Mouse (Mus musculus): ENCODE data around the gene Apod. TPM values are rescaled to one million over a fixed set of nuclear protein-coding genes. Genes with fewer than 3 reads are reported as not detected.
"Not testable (repeated sequence)": the region's sequence is repeated elsewhere in the genome, so short reads cannot be mapped to it uniquely, and the experiment has no call there.

The Apod gene
- total RNA-seq (2014; fragmentation: Nextera tagmentation): not detected in 2 replicates
- not detected in 2 replicates for total RNA-seq (2017)

DNA sequence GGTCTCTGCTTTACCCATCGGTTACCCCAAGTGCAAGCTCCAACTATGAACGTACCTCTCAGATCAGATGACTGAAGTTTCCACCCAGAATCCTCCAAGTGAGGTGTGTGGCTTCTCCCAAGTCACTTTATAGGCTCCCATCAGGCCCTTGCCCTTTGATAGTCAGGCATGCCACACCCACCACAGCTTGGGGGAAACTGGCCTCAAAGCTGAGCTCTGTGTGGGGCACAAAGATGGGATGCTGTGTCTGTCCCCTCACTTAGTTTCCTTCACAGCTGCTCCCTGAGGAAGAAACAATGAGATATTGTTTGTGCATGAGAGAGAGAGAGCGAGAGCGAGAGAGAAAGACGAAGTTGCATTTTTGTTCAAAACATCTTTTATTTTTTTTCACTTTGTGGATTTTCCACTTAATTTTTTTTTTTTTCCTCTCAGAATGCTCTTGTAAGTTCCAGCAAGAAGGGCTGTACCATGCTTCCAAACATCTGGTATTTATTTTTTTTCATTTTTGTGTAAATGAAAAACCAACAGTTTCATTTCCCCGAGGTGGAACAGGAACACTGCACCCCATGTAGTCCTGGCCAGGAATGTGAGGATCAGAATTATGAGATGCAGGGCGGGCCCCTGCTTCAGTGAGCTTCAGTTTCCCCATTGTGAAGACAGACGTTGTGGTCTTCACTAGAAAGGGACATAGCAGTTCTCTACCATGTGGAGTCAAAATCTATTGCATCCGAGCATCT is at the start of gene Apod:
Gene Apod, minus strand, starts transcription at position 312 of the 737 bp plus-strand sequence.
- ATAC-seq (replicated peaks; ENCODE audit: low FRiP score, low TSS enrichment, poor library complexity, severe bottlenecking): no peak

DNA sequence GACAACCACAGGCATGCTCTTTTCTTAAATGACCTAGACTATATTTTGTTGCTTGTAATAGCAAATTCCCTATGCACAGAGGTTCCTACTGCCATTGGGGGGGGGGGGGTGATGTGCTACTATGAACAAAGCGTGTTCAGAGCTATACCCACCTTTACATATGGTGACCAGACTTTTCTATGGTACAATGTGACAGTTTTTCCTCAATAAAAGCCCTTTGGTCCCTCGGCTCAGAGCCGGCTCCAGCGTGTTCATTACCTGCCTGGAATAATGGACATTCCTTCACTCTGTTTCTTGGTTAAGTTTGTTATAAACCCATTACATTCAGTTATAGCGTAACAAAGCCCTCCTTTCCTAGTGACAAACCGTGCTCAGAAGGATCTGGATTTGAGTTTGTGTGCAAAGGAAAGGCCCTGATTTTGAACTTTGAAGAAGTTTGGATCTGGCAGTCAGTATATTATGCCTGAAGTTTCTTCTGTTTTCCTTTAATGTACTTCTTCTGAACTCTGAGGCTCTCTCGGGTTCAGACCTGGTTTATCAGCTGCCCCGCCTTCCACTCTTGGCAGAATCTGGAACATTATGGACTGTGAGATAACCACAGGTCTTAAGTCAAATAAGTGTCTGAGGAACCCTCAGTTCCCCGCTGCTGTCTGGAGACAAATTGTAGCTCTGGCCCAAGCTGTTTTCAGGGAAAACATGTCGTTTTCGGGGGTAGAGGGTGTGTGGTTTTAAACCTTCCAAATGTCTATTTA is 49.3 kb upstream of the Apod start:
- ATAC-seq (replicated peaks; ENCODE audit: low FRiP score, low TSS enrichment, poor library complexity, severe bottlenecking): peak; percentile 93

DNA sequence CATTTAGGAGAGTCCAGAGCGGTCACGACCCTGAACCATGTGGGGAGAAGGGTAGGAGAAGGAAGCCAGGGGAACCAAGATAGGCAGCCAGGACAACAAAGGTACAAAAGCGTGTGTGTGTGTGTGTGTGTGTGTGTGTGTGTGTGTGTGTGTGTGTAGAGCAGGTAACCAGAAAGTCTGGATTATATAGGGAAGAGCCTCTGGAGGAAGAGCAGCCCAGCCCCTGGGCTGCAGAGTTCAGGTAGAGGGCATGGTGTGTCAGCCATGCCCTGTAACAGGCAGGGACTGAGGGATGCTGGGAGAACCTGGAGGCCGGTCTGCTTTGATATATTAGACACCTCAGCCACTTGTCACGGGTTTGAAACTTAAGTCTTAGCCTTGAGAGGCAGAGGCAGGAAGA is 44.9 kb upstream of the Apod start:
- no peak for ATAC-seq (replicated peaks; ENCODE audit: low FRiP score, low TSS enrichment, poor library complexity, severe bottlenecking)

GRCm38 (mm10) chr16:31358991-31359390 is 44.4 kb upstream of the Apod start:
- no peak for ATAC-seq (replicated peaks; ENCODE audit: low FRiP score, low TSS enrichment, poor library complexity, severe bottlenecking)

DNA sequence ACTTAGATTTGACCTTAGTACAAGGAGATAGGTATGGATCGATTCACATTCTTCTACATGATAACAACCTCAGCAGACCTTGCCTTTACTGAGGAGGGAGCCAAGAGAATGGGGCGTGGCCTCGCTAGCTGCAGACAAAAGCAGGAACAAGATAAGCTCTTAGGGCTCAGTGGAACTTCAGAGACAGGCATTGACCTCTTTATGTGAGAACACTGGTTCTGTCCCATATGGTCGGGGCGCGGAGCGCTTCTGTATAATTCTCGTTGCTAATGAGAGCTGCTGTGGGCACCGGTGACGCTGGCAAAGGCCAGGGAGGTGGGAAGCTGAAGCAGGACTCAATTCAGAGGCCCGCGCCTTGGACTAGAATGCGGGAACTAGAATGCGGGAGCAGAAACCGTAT is 44.0 kb upstream of the Apod start:
- peak; percentile 80 for ATAC-seq (replicated peaks; ENCODE audit: low FRiP score, low TSS enrichment, poor library complexity, severe bottlenecking)

DNA sequence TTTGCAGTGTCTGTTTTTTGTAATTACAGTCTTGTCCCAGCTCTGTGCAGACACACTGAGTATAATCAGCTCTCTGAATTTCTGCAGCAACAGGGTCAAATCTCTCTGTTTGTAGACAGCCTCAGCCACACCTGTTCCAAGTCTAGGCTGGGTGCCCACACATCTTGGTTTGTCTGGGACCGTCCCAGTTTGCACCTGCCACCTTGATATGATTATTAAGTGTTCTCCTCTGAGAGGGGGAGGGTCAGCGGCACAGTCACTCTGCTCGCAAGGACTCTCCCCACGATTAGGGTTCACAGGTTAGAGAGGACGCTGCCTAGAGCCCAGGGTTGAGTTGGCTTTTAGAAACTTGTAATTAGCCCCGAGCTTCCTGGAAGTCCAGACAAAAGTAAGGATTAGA is 41.3 kb upstream of the Apod start:
- ATAC-seq (replicated peaks; ENCODE audit: low FRiP score, low TSS enrichment, poor library complexity, severe bottlenecking): no peak

DNA sequence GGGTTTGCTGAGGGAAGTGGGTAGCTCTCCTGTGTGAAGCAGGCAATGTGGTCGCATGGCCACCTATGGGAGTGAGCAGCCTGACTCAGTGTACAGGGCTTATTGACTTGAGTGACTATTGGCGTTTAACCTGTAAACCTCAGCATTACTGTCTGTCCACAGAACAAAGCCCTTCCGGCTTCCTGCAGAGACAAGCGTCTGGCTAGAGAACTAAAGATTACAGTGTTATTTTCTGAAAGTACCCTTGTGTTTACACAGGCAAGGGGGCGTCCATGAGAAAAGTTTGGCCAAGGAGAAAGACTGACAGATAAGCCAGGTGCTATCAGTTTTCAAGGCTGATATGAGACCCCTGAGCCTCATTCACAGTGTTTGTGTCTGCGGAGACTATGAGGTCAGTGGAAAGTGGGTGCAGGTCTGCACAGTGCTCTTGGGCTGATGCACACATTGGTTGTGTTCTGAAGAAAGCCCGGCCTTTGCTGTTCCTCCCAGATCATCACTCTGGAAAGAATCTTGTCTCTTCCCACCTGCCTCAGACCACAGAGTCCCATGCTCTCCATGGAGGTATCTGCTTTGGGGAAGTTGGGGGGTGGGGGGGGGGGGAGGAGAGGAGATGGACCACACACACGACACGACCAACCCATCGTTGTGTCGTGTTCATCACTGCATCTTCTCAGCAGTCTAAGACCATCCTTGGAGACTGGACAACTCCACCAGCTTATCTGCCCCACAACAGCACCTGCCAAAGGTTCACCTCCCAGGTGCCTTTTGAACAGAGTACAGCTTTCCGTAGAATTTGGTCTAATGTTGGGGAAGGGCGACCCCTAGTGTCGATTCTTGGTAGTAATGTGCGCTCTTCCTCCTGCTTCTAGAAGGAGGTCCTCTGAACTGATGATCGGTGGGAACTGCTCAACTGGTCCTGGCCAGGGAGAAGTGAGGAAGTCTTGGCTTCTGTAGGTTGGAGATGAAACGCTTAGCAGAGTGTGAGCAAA is 40.0 kb upstream of the Apod start:
- ATAC-seq (replicated peaks; ENCODE audit: low FRiP score, low TSS enrichment, poor library complexity, severe bottlenecking): peak; percentile 59

- peak; percentile 70 for ATAC-seq (replicated peaks; ENCODE audit: low FRiP score, low TSS enrichment, poor library complexity, severe bottlenecking)
These were observed 38.4 kb upstream of the Apod start for GRCm38 (mm10) chr16:31352996-31353395.

DNA sequence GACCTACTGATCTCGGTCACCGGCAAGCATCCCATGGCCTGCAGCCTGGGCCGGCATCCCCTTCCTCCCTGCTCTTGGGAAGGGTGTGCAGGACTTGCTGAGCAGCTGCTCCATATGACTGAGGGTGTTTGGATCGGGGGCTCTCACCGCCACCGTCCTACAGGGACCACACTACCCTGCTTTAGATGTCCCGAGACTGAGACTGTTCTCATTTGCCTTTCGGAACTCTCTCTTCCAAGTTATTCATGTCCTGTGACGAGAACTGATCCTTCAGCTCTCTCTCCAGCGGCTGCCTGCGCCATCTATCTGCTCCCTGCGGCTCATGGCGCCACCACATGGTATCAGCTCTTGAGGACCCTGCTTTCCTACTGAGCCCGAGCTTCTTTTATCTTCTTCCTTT is 33.0 kb upstream of the Apod start:
- no peak for ATAC-seq (replicated peaks; ENCODE audit: low FRiP score, low TSS enrichment, poor library complexity, severe bottlenecking)

DNA sequence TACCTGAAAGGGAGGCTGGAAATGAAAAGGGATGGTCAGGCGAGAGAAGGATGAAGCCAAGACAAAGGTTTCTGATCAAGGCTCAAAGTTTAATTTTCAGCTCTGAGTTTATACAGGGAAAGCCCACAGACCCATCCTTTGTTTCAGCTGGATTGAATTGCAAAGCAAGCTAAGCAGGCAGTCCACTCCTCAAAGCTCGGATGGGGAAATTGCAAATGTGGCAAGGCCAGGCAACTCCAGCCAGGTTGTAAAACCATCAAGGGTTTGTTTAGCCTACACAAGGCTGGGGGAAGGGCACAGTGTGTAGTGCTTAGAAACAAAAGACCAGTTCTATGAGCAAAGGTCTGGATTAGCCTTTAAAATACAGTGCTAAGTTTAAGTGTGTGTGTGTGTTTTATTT is 28.4 kb upstream of the Apod start:
- no peak for ATAC-seq (replicated peaks; ENCODE audit: low FRiP score, low TSS enrichment, poor library complexity, severe bottlenecking)

DNA sequence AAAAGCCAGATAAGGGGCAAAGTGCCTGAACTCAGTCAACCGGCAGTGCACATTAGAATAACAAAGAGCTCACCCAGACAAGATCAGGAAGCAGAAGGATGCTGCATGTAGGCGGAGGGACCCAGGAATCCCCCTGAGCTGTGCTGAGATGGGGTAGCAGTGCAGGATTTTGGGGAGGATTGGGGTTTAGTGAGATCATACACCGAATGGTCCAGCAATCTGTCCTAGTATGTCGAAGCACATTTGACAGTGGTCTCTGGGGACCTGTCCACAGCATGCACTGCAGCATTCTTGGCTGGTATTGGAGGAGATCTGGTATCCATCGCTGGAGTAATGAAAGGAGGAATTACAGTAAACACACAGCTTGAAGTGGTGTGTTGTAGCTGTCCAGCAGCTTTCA is 27.9 kb upstream of the Apod start:
- ATAC-seq (replicated peaks; ENCODE audit: low FRiP score, low TSS enrichment, poor library complexity, severe bottlenecking): no peak

DNA sequence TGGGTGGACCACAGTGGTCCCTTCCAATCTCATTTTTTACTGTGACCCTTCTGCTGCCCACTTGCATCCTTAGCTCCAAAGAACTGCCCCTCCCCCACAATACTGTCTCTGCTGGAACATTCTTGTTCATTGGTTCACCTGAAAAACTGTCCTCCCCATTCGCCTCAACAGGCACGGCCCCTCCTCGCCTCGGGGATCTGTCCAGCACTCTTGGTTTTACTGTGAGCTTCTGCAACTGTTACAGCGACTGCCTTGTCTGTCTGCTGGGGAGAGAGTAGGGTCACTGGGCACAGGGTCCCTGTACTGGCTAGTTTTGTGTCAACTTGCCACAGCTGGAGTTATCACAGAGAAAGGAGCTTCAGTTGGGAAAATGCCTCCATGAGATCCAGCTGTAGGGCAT is 24.7 kb upstream of the Apod start:
- no peak for ATAC-seq (replicated peaks; ENCODE audit: low FRiP score, low TSS enrichment, poor library complexity, severe bottlenecking)

DNA sequence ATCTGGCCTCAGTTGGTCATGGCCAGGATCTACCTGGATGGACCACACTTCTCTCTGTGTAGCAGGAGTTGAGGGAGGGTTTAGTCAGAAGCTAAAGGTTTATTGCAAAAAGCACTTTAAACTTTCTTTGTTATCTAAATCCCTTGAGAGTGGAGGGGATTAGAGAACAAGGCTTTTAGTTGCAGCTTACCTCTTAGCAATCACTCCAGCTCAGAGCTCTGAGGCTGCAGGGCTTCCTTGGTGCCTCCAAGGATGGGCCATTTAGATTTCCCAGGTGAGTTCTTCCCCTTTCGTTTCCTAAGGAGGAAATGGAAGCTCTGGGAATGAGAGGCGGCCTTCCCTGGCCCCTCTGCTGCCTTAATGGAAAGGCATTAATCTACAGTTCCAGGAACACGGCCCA is 23.3 kb upstream of the Apod start:
- no peak for ATAC-seq (replicated peaks; ENCODE audit: low FRiP score, low TSS enrichment, poor library complexity, severe bottlenecking)

- no peak for ATAC-seq (replicated peaks; ENCODE audit: low FRiP score, low TSS enrichment, poor library complexity, severe bottlenecking)
These were observed 20.2 kb upstream of the Apod start for GRCm38 (mm10) chr16:31334796-31335195.

DNA sequence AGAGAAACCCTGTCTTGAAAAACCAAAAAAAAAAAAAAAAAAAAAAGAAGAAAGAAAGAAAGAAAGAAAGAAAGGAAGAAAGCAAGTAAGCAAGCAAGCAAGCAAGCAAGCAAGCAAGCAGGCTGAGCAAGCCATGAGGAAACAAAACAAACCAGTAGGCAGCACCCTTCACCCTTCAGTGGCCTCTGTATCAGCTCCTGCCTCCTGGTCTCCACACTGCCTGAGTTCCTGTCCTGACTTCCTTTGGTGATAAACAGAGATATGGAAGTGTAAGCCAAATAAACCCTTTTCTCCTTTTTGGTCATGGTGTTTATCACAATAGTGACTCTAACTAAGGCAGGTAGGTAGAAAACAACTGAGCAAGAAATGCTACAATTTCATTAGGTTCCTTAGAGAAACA is 18.0 kb upstream of the Apod start:
- no peak for ATAC-seq (replicated peaks; ENCODE audit: low FRiP score, low TSS enrichment, poor library complexity, severe bottlenecking)

- ATAC-seq (replicated peaks; ENCODE audit: low FRiP score, low TSS enrichment, poor library complexity, severe bottlenecking): not testable (repeated sequence)
These were observed 16.4 kb upstream of the Apod start for GRCm38 (mm10) chr16:31330970-31331369.

- ATAC-seq (replicated peaks; ENCODE audit: low FRiP score, low TSS enrichment, poor library complexity, severe bottlenecking): no peak
These were observed 15.1 kb upstream of the Apod start for GRCm38 (mm10) chr16:31329668-31330067.

- no peak for ATAC-seq (replicated peaks; ENCODE audit: low FRiP score, low TSS enrichment, poor library complexity, severe bottlenecking)
These were observed 13.3 kb upstream of the Apod start for GRCm38 (mm10) chr16:31327891-31328290.

GRCm38 (mm10) chr16:31327430-31327829 is 12.8 kb upstream of the Apod start:
- ATAC-seq (replicated peaks; ENCODE audit: low FRiP score, low TSS enrichment, poor library complexity, severe bottlenecking): no peak

DNA sequence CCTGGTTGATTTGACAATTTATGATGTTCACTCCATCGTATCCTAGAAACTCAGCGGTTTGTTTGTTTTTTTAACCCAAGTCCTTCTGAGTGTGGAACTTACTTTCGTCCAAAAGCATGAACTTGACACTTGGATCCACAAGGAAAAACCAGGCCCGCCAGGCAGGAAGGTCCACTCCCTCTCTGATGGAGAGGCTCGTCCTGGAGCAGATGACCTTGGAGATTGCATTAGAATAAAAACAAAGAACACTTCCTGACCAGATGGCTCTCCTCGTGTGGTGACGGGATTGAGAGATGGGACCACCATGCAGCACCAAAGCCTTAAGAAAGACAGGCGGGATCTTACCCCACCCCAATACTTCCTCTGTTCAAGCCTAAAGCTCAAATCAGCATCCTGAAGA is 12.1 kb upstream of the Apod start:
- ATAC-seq (replicated peaks; ENCODE audit: low FRiP score, low TSS enrichment, poor library complexity, severe bottlenecking): no peak
